Mouse (Mus musculus) ES-CJ7 (cell line): ENCODE data around the gene Padi6.

Experiments used
- DNase-seq: peaks from one replicate; pipeline ENCODE4 v3.0.0; 2011; ENCODE audit warnings: low read depth, low spot score

The Padi6 gene

GRCm38 (mm10) chr4:140708297-140708927, 34.0 kb downstream of the Padi6 start:
- no peak for DNase-seq

GRCm38 (mm10) chr4:140707615-140708014, 34.8 kb downstream of the Padi6 start:
- DNase-seq, result no peak

GRCm38 (mm10) chr4:140704166-140704565, 38.3 kb downstream of the Padi6 start:
- DNase-seq, result no peak

GRCm38 (mm10) chr4:140703636-140704035, 38.8 kb downstream of the Padi6 start:
- DNase-seq, result peak; percentile 97

GRCm38 (mm10) chr4:140702611-140703327, 39.7 kb downstream of the Padi6 start:
- DNase-seq, result peak; percentile 64

GRCm38 (mm10) chr4:140701716-140702561, 40.5 kb downstream of the Padi6 start:
- DNase-seq, result no peak

- DNase-seq, result peak; percentile 88
Observed at GRCm38 (mm10) chr4:140701049-140701715, 41.3 kb downstream of the Padi6 start.

GRCm38 (mm10) chr4:140700269-140701018, 42.0 kb downstream of the Padi6 start, which contains the start of gene Rcc2:
Gene Rcc2 (plus strand): TSS chr4:140700541.
- DNase-seq, result no peak

- peak; percentile 94 for DNase-seq
Observed at GRCm38 (mm10) chr4:140699441-140700127, 42.9 kb downstream of the Padi6 start.

GRCm38 (mm10) chr4:140695675-140696585, 46.5 kb downstream of the Padi6 start:
- DNase-seq, result no peak

GRCm38 (mm10) chr4:140695146-140695545, 47.3 kb downstream of the Padi6 start:
- peak; percentile 58 for DNase-seq

GRCm38 (mm10) chr4:140694551-140695060, 47.8 kb downstream of the Padi6 start:
- peak; percentile 76 for DNase-seq

GRCm38 (mm10) chr4:140693513-140693912, 48.9 kb downstream of the Padi6 start:
- DNase-seq, result no peak

- peak; percentile 59 for DNase-seq
Observed at GRCm38 (mm10) chr4:140691481-140691880, 51.0 kb downstream of the Padi6 start.

- peak; percentile 86 for DNase-seq
Observed at GRCm38 (mm10) chr4:140689873-140690655, 52.4 kb downstream of the Padi6 start.

- peak; percentile 79 for DNase-seq
Observed at GRCm38 (mm10) chr4:140688826-140689425, 53.5 kb downstream of the Padi6 start.

GRCm38 (mm10) chr4:140688044-140688825, 54.2 kb downstream of the Padi6 start:
- DNase-seq, result peak; percentile 93
